Mouse (Mus musculus) liver, embryonic 11.5 days (tissue): ENCODE measurements around the gene Gm10134. TPM values are rescaled to one million over a fixed set of nuclear protein-coding genes. Genes with fewer than 3 reads are reported as not detected.
A peak's percentile ranks its signal among the peaks of the same experiment; 100 is the strongest.

Source experiments
- ATAC-seq: fragments of 200-750 bp; cut with Nextera tagmentation; replicated peaks from 2 replicates; pipeline ENCODE4 v1.8.0; 2017; ENCODE audit warnings: moderate number of reproducible peaks, mild to moderate bottlenecking, moderate TSS enrichment, moderate library complexity; ENCODE audit not compliant: low FRiP score
- DNase-seq: peaks from one replicate; pipeline ENCODE4 v3.0.0-alpha.2; 2017; ENCODE audit warnings: low spot score
- H3K27ac ChIP-seq: fragments of 300-500 bp; sonication (generic); 2 replicates; pipeline ENCODE4 v1.5.1; 2014; ENCODE audit warnings: mild to moderate bottlenecking, low read depth, low read length, control low read depth
- H3K27me3 ChIP-seq: fragments of 300-500 bp; sonication (generic); replicated peaks from 2 replicates; pipeline ENCODE4 v1.6.1; 2014; ENCODE audit warnings: low read length, mixed read lengths; ENCODE audit not compliant: control insufficient read depth, insufficient read depth
- H3K36me3 ChIP-seq: fragments of 300-500 bp; sonication (generic); 2 replicates; pipeline ENCODE4 v1.6.1; 2014; ENCODE audit warnings: mild to moderate bottlenecking, low read length, moderate library complexity, mixed read lengths; ENCODE audit not compliant: control insufficient read depth, insufficient read depth
- H3K4me1 ChIP-seq: fragments of 300-500 bp; sonication (generic); replicated peaks from 2 replicates; pipeline ENCODE4 v1.6.1; 2014; ENCODE audit warnings: low read length, mixed read lengths; ENCODE audit not compliant: control insufficient read depth, insufficient read depth
- H3K4me2 ChIP-seq: fragments of 300-500 bp; sonication (generic); 2 replicates; pipeline ENCODE4 v1.6.1; 2014; ENCODE audit warnings: mild to moderate bottlenecking, control low read depth, moderate library complexity
- H3K4me3 ChIP-seq: fragments of 300-500 bp; sonication (generic); 2 replicates; pipeline ENCODE4 v1.5.1; 2014; ENCODE audit warnings: low read depth, low read length, control low read depth
- H3K9ac ChIP-seq: fragments of 300-500 bp; sonication (generic); 2 replicates; pipeline ENCODE4 v1.6.1; 2014; ENCODE audit warnings: low read depth, low read length, control low read depth
- H3K9me3 ChIP-seq: fragments of 300-500 bp; sonication (generic); 2 replicates; pipeline ENCODE4 v1.6.1; 2016; ENCODE audit warnings: low read length, inconsistent platforms, mixed read lengths; ENCODE audit not compliant: control insufficient read depth
- WGBS: fragments of 180-500 bp; shearing (Covaris S2); extraction: QIAGEN DNeasy Blood & Tissue Kit; methylation state at CpG from one replicate; pipeline ENCODE4 v1.1.7; 2014; 5-methylcytosine and 5-hydroxymethylcytosine counted together
- polyA plus RNA-seq: library from polyadenylated mRNA; unstranded; fragments of >200 nt; fragmentation: Nextera tagmentation; extraction: Ambion mirVana; gene quantifications from 2 replicates; pipeline ENCODE4 v1.2.1, GENCODE M21; 2014

Gm10134 gene
- polyA plus RNA-seq, 1 experiment from 2014 or later = 0.73 TPM

DNA sequence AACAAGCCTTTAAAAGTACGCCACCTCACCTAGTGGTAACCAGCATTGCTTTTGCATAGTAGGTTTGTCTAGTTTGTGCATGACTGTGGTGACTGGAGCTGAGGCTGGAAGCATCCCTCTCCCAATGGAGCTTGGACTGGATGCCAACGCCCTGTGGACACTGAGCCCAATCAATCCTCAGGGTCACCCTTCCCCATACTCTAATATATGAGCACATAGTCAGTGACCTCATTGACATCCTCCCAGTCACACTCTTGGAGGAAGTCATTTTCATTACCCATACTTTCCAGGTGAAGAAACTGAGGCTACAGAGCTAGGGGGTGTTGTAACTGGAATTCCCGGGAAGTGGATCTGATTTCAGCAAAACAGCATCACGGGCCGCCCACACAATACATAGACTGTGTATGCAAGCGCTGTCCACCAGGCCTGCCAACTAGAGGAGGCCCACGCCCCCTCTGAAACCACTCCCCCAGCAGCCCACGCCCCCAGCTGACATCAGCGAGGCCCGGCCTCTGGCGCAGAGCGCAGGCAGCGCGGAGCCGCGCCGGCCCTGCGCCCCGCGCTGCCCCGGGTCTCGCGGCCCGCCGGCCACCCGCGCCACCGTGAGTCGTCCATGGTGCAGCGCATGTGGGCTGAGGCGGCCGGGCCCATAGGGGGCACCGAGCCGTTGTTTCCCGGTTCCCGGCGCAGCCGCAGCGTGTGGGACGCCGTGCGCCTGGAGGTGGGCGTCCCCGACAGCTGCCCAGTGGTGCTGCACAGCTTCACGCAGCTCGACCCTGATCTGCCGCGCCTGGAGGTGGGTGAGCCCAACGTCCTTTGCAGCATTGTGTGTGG is 27.3 kb downstream of the Gm10134 start:
- Histone ChIP-seq H3K4me1 (peaks cover 23% of the 10 kb centered on the region), H3K27ac (0 out of 2 replicates have a peak overlapping the region, but pooled peaks have one; percentile 11)
- peak; percentile 89 for ATAC-seq

DNA sequence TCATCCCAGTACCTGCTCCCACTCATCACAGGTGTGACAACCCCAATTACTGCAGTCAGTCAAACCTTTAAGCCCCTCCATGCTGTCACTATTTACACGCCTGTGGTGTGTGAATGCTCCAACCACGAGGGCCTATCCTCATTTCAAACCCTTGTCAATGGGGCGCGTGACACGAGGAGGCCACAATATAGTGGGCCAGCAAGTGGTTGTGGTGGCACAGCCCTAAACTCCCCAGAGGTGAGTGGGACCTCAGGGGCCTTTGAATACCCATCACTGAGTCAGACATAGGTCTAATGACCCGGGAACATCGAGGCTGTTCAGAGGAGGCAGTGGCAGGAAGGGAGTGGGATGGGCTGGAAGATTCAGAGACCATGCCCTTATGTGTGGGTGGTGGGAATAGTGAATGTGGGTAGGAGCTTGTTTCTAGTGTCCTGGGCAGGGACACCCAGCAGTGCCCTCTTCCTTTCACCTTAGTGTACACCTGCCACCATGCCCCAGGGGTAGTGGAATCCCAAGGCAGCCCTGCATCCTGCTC is 28.1 kb downstream of the Gm10134 start:
- Histone ChIP-seq H3K4me1 (peaks cover 23% of the 10 kb centered on the region), H3K4me3 (peak overlapping the region; percentile 61), H3K9me3 (no peaks in the 10 kb centered on the region), H3K4me2 (peak overlapping the region; percentile 68), H3K27me3 (peaks cover 5% of the 10 kb centered on the region), H3K9ac (peak overlapping the region; percentile 54), H3K27ac (no peak overlapping the region), H3K36me3 (no peaks in the 10 kb centered on the region)
- ATAC-seq (no peak), DNase-seq (no peak)
- 76% methylated on average over 7 of the region's 7 CpGs for WGBS

More for the DNA sequence above, 27.3 kb downstream of the Gm10134 start:
- no peaks in the 10 kb centered on the region for H3K9me3 ChIP-seq
- H3K36me3 ChIP-seq = no peaks in the 10 kb centered on the region
- H3K4me2 ChIP-seq = peak overlapping the region; percentile 68
- H3K4me3 ChIP-seq = peak overlapping the region; percentile 61
- H3K9ac ChIP-seq = peak overlapping the region; percentile 54
- 2% methylated on average over 49 of the region's 49 CpGs for WGBS
- DNase-seq = peak; percentile 79
- H3K27me3 ChIP-seq = peaks cover 5% of the 10 kb centered on the region

DNA sequence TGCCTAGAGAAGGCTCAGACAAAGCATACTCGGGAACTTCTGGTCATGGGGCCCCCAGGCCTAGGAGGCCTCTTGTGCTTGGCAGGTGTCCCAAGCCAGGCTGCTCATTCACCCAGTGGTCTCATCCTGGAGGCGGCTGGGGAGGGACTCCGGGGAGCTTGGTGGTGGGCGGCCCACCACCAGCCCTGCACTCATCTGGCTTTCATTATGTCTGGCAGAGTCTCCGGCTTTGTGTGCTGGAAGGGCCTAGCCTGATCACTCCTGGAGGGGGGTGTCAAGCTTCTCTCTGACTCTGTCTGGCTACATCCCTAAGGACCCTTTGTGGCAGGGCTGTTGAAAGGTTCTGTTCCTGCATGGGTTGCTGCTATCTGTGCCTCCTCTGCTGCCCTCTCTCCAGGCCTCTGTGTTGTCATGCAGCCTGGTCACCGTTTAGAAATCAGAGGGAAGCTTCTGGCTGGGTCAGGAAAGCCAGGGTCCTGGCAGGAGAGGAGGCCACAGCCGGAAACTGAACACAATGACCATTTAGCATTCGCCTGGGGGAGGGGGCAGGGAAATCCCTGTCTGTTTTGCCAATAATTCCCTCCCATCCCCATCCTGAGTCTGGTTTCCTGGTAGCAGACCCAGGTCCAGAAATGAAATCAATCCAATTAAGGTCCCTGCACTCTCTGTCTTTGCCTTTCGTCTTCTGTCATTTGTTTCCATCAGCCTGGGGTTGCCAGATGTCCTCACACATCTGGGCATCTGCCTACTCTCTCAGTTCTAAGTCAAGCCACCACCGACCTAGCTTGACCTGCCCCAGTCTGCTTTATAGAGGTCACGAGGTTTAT is 28.8 kb downstream of the Gm10134 start:
- no peak for DNase-seq
- Histone ChIP-seq H3K4me1 (peaks cover 25% of the 10 kb centered on the region), H3K27ac (peak overlapping the region; percentile 32; the same call in 1 of the 2 replicates), H3K36me3 (no peaks in the 10 kb centered on the region), H3K9me3 (no peaks in the 10 kb centered on the region), H3K27me3 (peaks cover 5% of the 10 kb centered on the region), H3K9ac (peak overlapping the region; percentile 20; the same call in 1 of the 2 replicates), H3K4me2 (peak overlapping the region; percentile 68), H3K4me3 (0 out of 2 replicates have a peak overlapping the region, but pooled peaks have one; percentile 61)
- 53% methylated on average over 11 of the region's 11 CpGs for WGBS
- no peak for ATAC-seq

DNA sequence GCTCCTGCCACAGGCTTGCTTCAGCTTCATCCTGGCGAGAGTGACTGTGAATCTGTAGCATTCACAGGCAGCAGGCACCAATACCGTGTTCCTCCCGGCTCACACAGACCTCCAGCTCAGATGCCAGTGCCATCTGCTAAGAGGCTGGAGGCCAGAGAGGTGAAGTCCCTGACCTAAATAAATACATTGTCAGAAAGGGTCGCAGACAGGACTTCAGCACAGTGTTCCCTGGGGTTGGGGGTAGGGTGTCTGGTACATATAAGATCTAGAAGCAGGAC is 29.3 kb downstream of the Gm10134 start:
- no peaks in the 10 kb centered on the region for H3K9me3 ChIP-seq
- peaks cover 5% of the 10 kb centered on the region for H3K27me3 ChIP-seq
- peak overlapping the region; percentile 20; the same call in 1 of the 2 replicates for H3K9ac ChIP-seq
- H3K4me2 ChIP-seq = 0 out of 2 replicates have a peak overlapping the region, but pooled peaks have one; percentile 22
- 46% methylated on average over 4 of the region's 4 CpGs for WGBS
- peak overlapping the region; percentile 32; the same call in 1 of the 2 replicates for H3K27ac ChIP-seq
- peaks cover 30% of the 10 kb centered on the region for H3K4me1 ChIP-seq
- no peaks in the 10 kb centered on the region for H3K36me3 ChIP-seq
- H3K4me3 ChIP-seq = no peak overlapping the region
- ATAC-seq = no peak
- no peak for DNase-seq

DNA sequence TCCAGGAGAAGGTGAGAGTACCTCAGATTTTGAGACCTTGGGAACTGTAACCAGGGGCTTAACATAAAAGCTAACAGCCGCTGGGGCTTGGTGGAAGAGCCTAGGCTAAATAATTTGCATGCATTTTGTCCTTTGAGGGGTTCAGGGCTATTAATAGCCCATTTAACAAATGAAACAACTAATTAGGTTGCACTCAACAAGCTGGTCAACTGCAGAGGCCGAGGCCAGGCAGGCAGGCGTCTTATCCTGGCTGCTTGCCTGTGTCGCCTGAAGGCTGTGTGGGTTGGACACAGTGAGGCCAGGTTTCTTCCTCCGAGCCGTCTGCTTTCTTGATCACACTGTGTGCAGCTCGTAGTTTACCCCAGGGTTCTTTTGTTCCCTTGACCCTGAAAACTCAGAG is 29.8 kb downstream of the Gm10134 start:
- Histone ChIP-seq H3K27ac (no peak overlapping the region; the same call in 1 of the 2 replicates), H3K9ac (no peak overlapping the region)
- DNase-seq = no peak

DNA sequence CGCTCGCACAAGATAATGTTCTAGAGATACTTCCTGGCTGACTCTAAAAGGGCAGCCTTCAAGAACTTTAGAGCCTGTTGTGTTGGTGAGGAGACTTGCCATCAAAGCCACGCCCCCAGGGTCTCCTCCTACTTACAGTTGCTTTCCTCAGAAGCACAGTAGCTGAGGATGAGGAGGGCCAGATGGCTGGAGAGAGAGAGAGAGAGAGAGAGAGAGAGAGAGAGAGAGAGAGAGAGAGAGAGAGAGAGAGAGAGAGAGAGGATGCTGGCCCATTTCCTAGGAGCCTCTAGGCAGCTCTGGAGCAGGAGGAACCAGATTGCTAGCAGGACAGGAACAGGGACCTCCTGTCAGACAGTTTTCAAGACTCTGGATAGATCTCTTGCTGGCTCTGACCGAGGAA is 30.3 kb downstream of the Gm10134 start:
- 67% methylated on average over 4 of the region's 4 CpGs for WGBS
- Histone ChIP-seq H3K27me3 (peaks cover 5% of the 10 kb centered on the region), H3K9me3 (no peaks in the 10 kb centered on the region), H3K4me3 (no peak overlapping the region), H3K4me2 (no peak overlapping the region), H3K4me1 (peaks cover 32% of the 10 kb centered on the region), H3K36me3 (no peaks in the 10 kb centered on the region), H3K9ac (no peak overlapping the region), H3K27ac (no peak overlapping the region)
- no peak for ATAC-seq
- no peak for DNase-seq

More for the DNA sequence above, 29.8 kb downstream of the Gm10134 start:
- H3K27me3 ChIP-seq = peaks cover 5% of the 10 kb centered on the region
- no peaks in the 10 kb centered on the region for H3K36me3 ChIP-seq
- no peak overlapping the region for H3K4me2 ChIP-seq
- ATAC-seq = no peak
- WGBS = 66% methylated on average over 7 of the region's 7 CpGs
- H3K4me1 ChIP-seq = peaks cover 32% of the 10 kb centered on the region
- H3K9me3 ChIP-seq = no peaks in the 10 kb centered on the region
- H3K4me3 ChIP-seq = no peak overlapping the region

DNA sequence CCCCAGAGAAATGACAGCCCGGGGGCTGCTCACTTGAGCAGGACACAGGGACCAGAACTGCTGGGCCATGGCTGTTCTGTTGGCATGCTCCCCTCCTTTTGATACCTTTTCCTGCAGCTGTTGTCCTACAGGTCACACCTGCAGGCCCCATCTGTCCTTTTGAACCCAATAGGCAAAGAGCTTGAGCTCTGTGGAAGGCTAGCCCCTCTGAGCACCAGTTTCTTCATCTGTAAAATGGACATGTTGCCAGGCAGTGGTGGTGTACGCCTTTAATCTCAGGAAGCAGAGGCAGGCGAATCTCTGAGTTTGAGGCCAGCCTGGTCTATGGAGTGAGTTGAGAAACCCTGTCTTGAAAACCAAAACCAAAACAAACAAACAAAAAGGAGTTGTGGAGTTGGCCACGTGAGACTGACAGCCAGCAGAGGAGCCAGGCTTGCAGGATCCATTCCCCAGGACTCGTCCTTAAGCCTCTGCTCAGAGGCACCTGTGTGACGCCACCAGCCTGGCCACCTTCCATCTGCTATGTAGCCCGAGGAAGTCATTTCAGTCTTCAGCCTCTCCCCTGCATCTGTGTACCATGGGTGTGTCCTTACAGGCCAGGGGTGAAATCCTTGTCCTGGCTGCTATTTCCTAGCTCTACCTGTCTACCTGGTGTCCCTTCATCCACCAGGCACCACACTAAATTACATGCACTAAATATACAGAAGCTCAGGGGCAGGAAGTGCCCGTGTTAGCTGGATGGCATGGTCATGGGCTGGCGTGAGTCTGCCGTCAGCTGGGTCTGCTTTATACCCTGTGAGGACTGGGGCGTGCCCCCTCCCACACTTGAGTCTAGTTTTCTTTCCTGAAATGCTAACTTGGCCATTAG is 31.1 kb downstream of the Gm10134 start:
- ATAC-seq (no peak), DNase-seq (no peak)
- WGBS = 72% methylated on average over 11 of the region's 11 CpGs
- Histone ChIP-seq H3K27ac (no peak overlapping the region), H3K27me3 (peaks cover 5% of the 10 kb centered on the region), H3K4me1 (peaks cover 32% of the 10 kb centered on the region), H3K4me3 (no peak overlapping the region), H3K9ac (no peak overlapping the region), H3K36me3 (no peaks in the 10 kb centered on the region), H3K4me2 (no peak overlapping the region), H3K9me3 (no peaks in the 10 kb centered on the region)

DNA sequence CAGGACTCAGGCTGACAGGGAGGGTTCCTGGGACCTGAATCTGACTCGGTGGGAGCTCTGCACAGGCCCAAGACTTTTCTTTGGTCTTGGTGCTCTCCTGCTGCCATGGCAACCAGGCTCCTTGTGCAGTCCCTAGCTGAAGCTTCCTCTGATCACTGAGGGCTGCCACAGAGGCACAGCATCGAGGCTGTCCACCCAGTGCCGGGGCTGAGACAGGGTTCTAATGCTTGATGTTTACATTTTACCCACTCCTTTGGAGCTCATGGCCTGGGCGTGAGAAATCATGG is 31.7 kb downstream of the Gm10134 start:
- DNase-seq = no peak
- H3K4me2 ChIP-seq = no peak overlapping the region
- 59% methylated on average over 4 of the region's 4 CpGs for WGBS
- H3K4me1 ChIP-seq = peaks cover 30% of the 10 kb centered on the region
- ATAC-seq = no peak
- peaks cover 5% of the 10 kb centered on the region for H3K27me3 ChIP-seq
- no peak overlapping the region for H3K4me3 ChIP-seq
- no peaks in the 10 kb centered on the region for H3K9me3 ChIP-seq
- no peak overlapping the region for H3K27ac ChIP-seq
- H3K9ac ChIP-seq = no peak overlapping the region
- H3K36me3 ChIP-seq = no peaks in the 10 kb centered on the region
